In genomic region chr1:188653001-188653400, GRCm38 (mm10) we compare ENCODE assay signal across 29 mouse cellular contexts.
"Had no signal": no experiment of that assay in that cellular context is flagged by ENCODE, and none has a peak within 500 bp of the region (broad histone marks: within the 10 kb centered on the region; RNA-seq: fewer than 3 reads in every experiment).

No protein-coding gene starts in this region.

- H3K9ac ChIP-seq: limb, embryonic 12.5 days; limb, embryonic 13.5 days; limb, embryonic 15.5 days; liver, embryonic 13.5 days; liver, embryonic 14.5 days; liver, embryonic 15.5 days; lung, embryonic 14.5 days; lung, embryonic 15.5 days; midbrain, embryonic 12.5 days; midbrain, embryonic 13.5 days; midbrain, embryonic 15.5 days; neural tube, embryonic 12.5 days; neural tube, embryonic 13.5 days had no signal

- H3K36me3 ChIP-seq: limb, embryonic 10.5 days; limb, embryonic 12.5 days; limb, embryonic 13.5 days; limb, embryonic 15.5 days; liver, embryonic 13.5 days; liver, embryonic 15.5 days; lung, embryonic 15.5 days; midbrain, embryonic 12.5 days; midbrain, embryonic 13.5 days; midbrain, embryonic 15.5 days; neural tube, embryonic 12.5 days; neural tube, embryonic 13.5 days had no signal

- H3K4me1 ChIP-seq: limb, embryonic 10.5 days; limb, embryonic 12.5 days; limb, embryonic 13.5 days; limb, embryonic 15.5 days; liver, embryonic 13.5 days; liver, embryonic 15.5 days; lung, embryonic 15.5 days; megakaryocyte, embryonic 14.5 days; neural tube, embryonic 12.5 days; neural tube, embryonic 13.5 days had no signal

- DNase-seq: left cerebral cortex, postnatal 4 days; liver, embryonic 13.5 days; lung, adult 18-20 months; lung, adult 2 months; lung, embryonic 14.5 days; lung, postnatal 10 days; lung, postnatal 14 days; lung, postnatal 36 days; lung, postnatal 4 days; midbrain, embryonic 14.5 days had no signal

- ATAC-seq: lung, postnatal 0 days; midbrain, embryonic 13.5 days; midbrain, embryonic 15.5 days; midbrain, embryonic 16.5 days had no signal

- H3K4me2 ChIP-seq: limb, embryonic 12.5 days; limb, embryonic 13.5 days; limb, embryonic 15.5 days; liver, embryonic 11.5 days; liver, embryonic 13.5 days; liver, embryonic 15.5 days; lung, embryonic 14.5 days; lung, embryonic 15.5 days; midbrain, embryonic 12.5 days; midbrain, embryonic 13.5 days; midbrain, embryonic 15.5 days; neural tube, embryonic 12.5 days; neural tube, embryonic 13.5 days had no signal

- H3K27ac ChIP-seq: left cerebral cortex, adult 2 months; limb, embryonic 10.5 days; limb, embryonic 12.5 days; limb, embryonic 13.5 days; limb, embryonic 15.5 days; liver, embryonic 13.5 days; liver, embryonic 14.5 days; liver, embryonic 15.5 days; lung, embryonic 15.5 days; macrophage; midbrain, embryonic 12.5 days; midbrain, embryonic 13.5 days; midbrain, embryonic 15.5 days; neural tube, embryonic 12.5 days; neural tube, embryonic 13.5 days had no signal

- H3K9me3 ChIP-seq: limb, embryonic 10.5 days; limb, embryonic 12.5 days; limb, embryonic 13.5 days; limb, embryonic 15.5 days; liver, embryonic 13.5 days; liver, embryonic 15.5 days; lung, embryonic 15.5 days; midbrain, embryonic 12.5 days; midbrain, embryonic 13.5 days; midbrain, embryonic 15.5 days; neural tube, embryonic 12.5 days; neural tube, embryonic 13.5 days had no signal

- H3K4me3 ChIP-seq: left cerebral cortex, adult 2 months; limb, embryonic 10.5 days; limb, embryonic 12.5 days; limb, embryonic 13.5 days; limb, embryonic 15.5 days; liver, embryonic 13.5 days; liver, embryonic 15.5 days; lung, embryonic 15.5 days; megakaryocyte, embryonic 14.5 days; midbrain, embryonic 12.5 days; midbrain, embryonic 13.5 days; midbrain, embryonic 15.5 days; myocyte; neural tube, embryonic 12.5 days; neural tube, embryonic 13.5 days had no signal

- H3K27me3 ChIP-seq: limb, embryonic 13.5 days; limb, embryonic 15.5 days; liver, embryonic 13.5 days; liver, embryonic 15.5 days; lung, embryonic 15.5 days; megakaryocyte, embryonic 14.5 days; midbrain, embryonic 15.5 days; neural tube, embryonic 12.5 days; neural tube, embryonic 13.5 days had no signal
